Mouse (Mus musculus): ENCODE data around the gene Art3.

GRCm38 (mm10) chr5:92445016-92445415 is 113.4 kb downstream of the Art3 start:
- no peak for TF ChIP-seq CTCF (IDR thresholded peaks at IDR 0.05; ENCODE audit: extremely low read depth, insufficient read depth, low read length)
- TF ChIP-seq POLR2A (IDR thresholded peaks at IDR 0.05; ENCODE audit: extremely low read depth, insufficient read depth, low read length) = no peak
